In the genomic region with DNA sequence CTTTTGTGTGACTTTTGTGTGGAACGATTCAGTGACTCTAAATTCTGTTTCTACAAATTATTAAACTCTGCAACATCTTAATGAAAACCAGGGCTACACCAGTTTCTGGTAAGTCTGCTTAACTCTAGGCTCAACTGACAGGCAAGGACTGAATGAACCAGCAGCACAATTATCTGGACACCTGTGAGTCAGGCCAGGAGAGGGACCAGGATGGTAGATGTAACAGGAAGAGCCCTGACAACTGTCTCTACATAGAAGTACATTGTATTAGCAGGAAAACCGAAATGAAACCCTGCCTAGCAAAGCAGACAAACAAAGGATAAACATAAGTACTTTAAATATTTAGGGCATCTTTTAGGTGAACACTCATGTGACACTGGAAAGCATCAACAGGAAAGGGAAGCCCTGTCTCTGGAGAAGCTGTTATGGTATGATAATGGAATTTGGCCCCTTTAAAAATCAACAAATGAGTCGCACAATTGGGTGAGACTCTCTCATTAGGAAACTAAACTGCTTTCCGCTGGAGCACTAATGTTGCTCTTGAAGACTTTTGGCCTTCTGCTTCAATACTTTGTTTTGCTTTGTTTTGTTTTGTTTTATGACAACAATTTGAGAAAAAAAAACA, we compare ENCODE assay signal across 8 mouse cellular contexts. TPM values are rescaled to one million over a fixed set of nuclear protein-coding genes. Genes with fewer than 3 reads are reported as not detected.
DNase-seq lines count a peak whose midpoint lies in the region; ATAC-seq and TF ChIP-seq lines count a peak whose summit lies in the region.

No protein-coding gene starts in this region.

- no peak for DNase-seq in heart, embryonic 10.5 days (ENCODE audit: low spot score)
- no peak for DNase-seq in heart, postnatal 4 days
- no peak for DNase-seq in limb, embryonic 10.5 days (ENCODE audit: low spot score)
- no peak for DNase-seq in ovary, postnatal 14 days (ENCODE audit: low spot score)
- DNase-seq in right cerebral cortex, postnatal 10 days (ENCODE audit: low spot score in 2 of 2), result no peak

- H3K4me2 ChIP-seq in myocyte (ENCODE audit: low read depth), result peak overlapping the region; percentile 91

- no peak overlapping the region for H3ac ChIP-seq in myocyte (ENCODE audit: control insufficient read depth, insufficient read length)

- ATAC-seq in cerebellum, adult (ENCODE audit: insufficient number of reproducible peaks, low FRiP score, low TSS enrichment), result no peak

- peak overlapping the region; percentile 36; the same call in 1 of the 2 replicates for H3K27ac ChIP-seq in heart, embryonic 10.5 days
- no peak overlapping the region for H3K27ac ChIP-seq in embryonic fibroblast, embryonic 13.5 days (ENCODE audit: insufficient read depth, low read length)
- no peak overlapping the region for H3K27ac ChIP-seq in limb, embryonic 10.5 days

- peak overlapping the region; percentile 89 for H3K4me3 ChIP-seq in heart, embryonic 10.5 days
- peak overlapping the region; percentile 87 for H3K4me3 ChIP-seq in embryonic fibroblast, embryonic 13.5 days (ENCODE audit: insufficient read depth, low read length)
- H3K4me3 ChIP-seq in limb, embryonic 10.5 days, result peak overlapping the region; percentile 93
- peak overlapping the region; percentile 91 for H3K4me3 ChIP-seq in myocyte

- H3K9me3 ChIP-seq in heart, embryonic 10.5 days, result no peaks in the 10 kb centered on the region
- H3K9me3 ChIP-seq in limb, embryonic 10.5 days (replicated peaks), result no peaks in the 10 kb centered on the region

- no peak for TF ChIP-seq CTCF in embryonic fibroblast, embryonic 13.5 days (IDR thresholded peaks at IDR 0.05; ENCODE audit: borderline replicate concordance, insufficient read depth, low read length)

- no peaks in the 10 kb centered on the region for H3K36me3 ChIP-seq in heart, embryonic 10.5 days
- H3K36me3 ChIP-seq in limb, embryonic 10.5 days, result peaks cover 6% of the 10 kb centered on the region; the same call in 1 of the 2 replicates
- H3K36me3 ChIP-seq in myocyte (ENCODE audit: control insufficient read depth, insufficient read depth), result no peaks in the 10 kb centered on the region

- no peaks in the 10 kb centered on the region for H3K27me3 ChIP-seq in heart, embryonic 10.5 days (ENCODE audit: insufficient read depth, poor library complexity, severe bottlenecking)
- H3K27me3 ChIP-seq in limb, embryonic 10.5 days (ENCODE audit: low read depth, poor library complexity, severe bottlenecking), result no peaks in the 10 kb centered on the region
- H3K27me3 ChIP-seq in myocyte (ENCODE audit: control insufficient read depth, insufficient read depth, insufficient read length), result no peaks in the 10 kb centered on the region

- no peak for TF ChIP-seq POLR2A in embryonic fibroblast, embryonic 13.5 days (IDR thresholded peaks at IDR 0.05; ENCODE audit: low read depth, low read length)
- no peak for TF ChIP-seq POLR2A in myocyte (IDR thresholded peaks at IDR 0.05; ENCODE audit: insufficient read length, low read depth)

- H3K4me1 ChIP-seq in heart, embryonic 10.5 days, result peaks cover 36% of the 10 kb centered on the region
- peaks cover 7% of the 10 kb centered on the region for H3K4me1 ChIP-seq in embryonic fibroblast, embryonic 13.5 days (ENCODE audit: control insufficient read depth, insufficient read depth, low read length)
- H3K4me1 ChIP-seq in limb, embryonic 10.5 days, result peaks cover 34% of the 10 kb centered on the region

- H3K79me2 ChIP-seq in myocyte (ENCODE audit: control insufficient read depth, insufficient read depth), result peaks cover 64% of the 10 kb centered on the region

- WGBS in heart, embryonic 10.5 days, result 38% methylated on average over 4 of the region's 4 CpGs
- WGBS in limb, embryonic 10.5 days, result 45% methylated on average over 4 of the region's 4 CpGs

TF ChIP-seq in myocyte, 11 proteins besides CTCF, POLR2A, EP300 and RAD21:
- TF ChIP-seq MYOG (IDR thresholded peaks at IDR 0.05; ENCODE audit: control insufficient read depth in 1 of 3, insufficient read depth in 1 of 3, insufficient read length in 2 of 3, low read depth in 2 of 3) (no peak), USF1 (IDR thresholded peaks at IDR 0.05; ENCODE audit: low read depth) (no peak), POLR2AphosphoS2 (IDR thresholded peaks at IDR 0.05; ENCODE audit: insufficient read length, low read depth) (no peak), TCF3 (IDR thresholded peaks at IDR 0.05; ENCODE audit: insufficient read length, low read depth) (no peak)

RNA-seq across cellular contexts. Expression of a gene that starts 3.3 kb away (rescaled TPM):
- polyA plus RNA-seq in heart, embryonic 10.5 days (2016; fragmentation: Nextera tagmentation; extraction: Ambion mirVana), result 10.2 and 11.3 TPM in 2 replicates
- 100 to 1,000 TPM; 139 to 150 TPM for total RNA-seq in heart, postnatal 4 days (2021)
- polyA plus RNA-seq in embryonic fibroblast, embryonic 13.5 days (2011; ENCODE audit: insufficient read length, low read depth, missing spikeins), result 56.1 and 56.6 TPM in 2 replicates
- polyA plus RNA-seq in limb, embryonic 10.5 days (2016; fragmentation: Nextera tagmentation; extraction: Ambion mirVana), result 9.0 and 9.3 TPM in 2 replicates
- 12.9 TPM for polyA plus RNA-seq in myocyte (2012; fragmentation: generic; extraction: Trizol)

RNA-seq across cellular contexts. Expression of a gene that starts 12.6 kb away (rescaled TPM):
- 11.2 and 15.7 TPM in 2 replicates for polyA plus RNA-seq in heart, embryonic 10.5 days (2016; fragmentation: Nextera tagmentation; extraction: Ambion mirVana)
- 10 to 100 TPM; 11.9 to 12.7 TPM for total RNA-seq in heart, postnatal 4 days (2021)
- 5.5 and 6.6 TPM in 2 replicates for polyA plus RNA-seq in embryonic fibroblast, embryonic 13.5 days (2011; ENCODE audit: insufficient read length, low read depth, missing spikeins)
- 8.9 and 9.9 TPM in 2 replicates for polyA plus RNA-seq in limb, embryonic 10.5 days (2016; fragmentation: Nextera tagmentation; extraction: Ambion mirVana)
- 0.07 TPM for polyA plus RNA-seq in myocyte (2012; fragmentation: generic; extraction: Trizol)
